Mouse (Mus musculus): ENCODE results near the gene Icosl. TPM values are rescaled to one million over a fixed set of nuclear protein-coding genes. Genes with fewer than 3 reads are reported as not detected.

Gene Icosl
- polyA plus RNA-seq, 2 experiments, result 2.2 to 2.4 TPM

GRCm38 (mm10) chr10:78031987-78032386 is 37.1 kb upstream of the Icosl start:
- Histone ChIP-seq H3K27ac (no peak overlapping the region), H3K4me3 (ENCODE audit: insufficient read depth in 1 of 2, low read depth in 2 of 2, low read length in 2 of 2) (no peak overlapping the region), H3K9me3 (ENCODE audit: control insufficient read depth, low read length) (no peaks in the 10 kb centered on the region), H3K36me3 (replicated peaks; ENCODE audit: control insufficient read depth, insufficient read depth, low read depth) (no peaks in the 10 kb centered on the region), H3K27me3 (ENCODE audit: control insufficient read depth, insufficient read depth, low read length) (no peaks in the 10 kb centered on the region), H3K4me1 (replicated peaks; ENCODE audit: control insufficient read depth in 2 of 2, insufficient read depth in 2 of 2, low read length in 1 of 2) (no peaks in the 10 kb centered on the region; a peak in 1 of 4 replicates), H3K4me2 (ENCODE audit: low read depth) (no peak overlapping the region), H3K9ac (replicated peaks) (no peak overlapping the region)
- TF ChIP-seq CTCF (IDR thresholded peaks at IDR 0.05; ENCODE audit: low read depth) (no peak), EP300 (IDR thresholded peaks at IDR 0.05; ENCODE audit: low read depth) (no peak)
- no peak for DNase-seq (ENCODE audit: low read depth in 3 of 3, low spot score in 3 of 3)
- WGBS (ENCODE audit: insufficient replicate concordance), result 59% methylated on average over 2 of the region's 2 CpGs
- ATAC-seq (ENCODE audit: insufficient read depth), result no peak

GRCm38 (mm10) chr10:78037139-78037538 is 32.0 kb upstream of the Icosl start:
- WGBS (ENCODE audit: insufficient replicate concordance), result 58% methylated on average over 4 of the region's 4 CpGs
- DNase-seq (ENCODE audit: low read depth in 3 of 3, low spot score in 3 of 3), result no peak
- TF ChIP-seq EP300 (IDR thresholded peaks at IDR 0.05; ENCODE audit: low read depth), result no peak
- TF ChIP-seq CTCF (IDR thresholded peaks at IDR 0.05; ENCODE audit: low read depth), result no peak

GRCm38 (mm10) chr10:78041647-78042046 is 27.5 kb upstream of the Icosl start, which contains the start of gene Dnmt3l:
TSS of gene Dnmt3l (plus strand) at chr10:78041947.
- TF ChIP-seq CTCF (IDR thresholded peaks at IDR 0.05; ENCODE audit: low read depth) (no peak), EP300 (IDR thresholded peaks at IDR 0.05; ENCODE audit: low read depth) (no peak)
- 67% methylated on average over 5 of the region's 5 CpGs for WGBS (ENCODE audit: insufficient replicate concordance)
- no peak within 1 kb of the TSS for H3K9ac ChIP-seq (replicated peaks)
- H3K9me3 ChIP-seq (ENCODE audit: control insufficient read depth, low read length), result no peaks in the 10 kb centered on the region
- H3K27ac ChIP-seq, result no peak within 1 kb of the TSS
- H3K4me3 ChIP-seq (ENCODE audit: insufficient read depth in 1 of 2, low read depth in 2 of 2, low read length in 2 of 2), result no peak within 1 kb of the TSS
- no peaks in the 10 kb centered on the region for H3K36me3 ChIP-seq (replicated peaks; ENCODE audit: control insufficient read depth, insufficient read depth, low read depth)
- no peak for ATAC-seq (ENCODE audit: insufficient read depth)
- no peak for DNase-seq (ENCODE audit: low read depth in 3 of 3, low spot score in 3 of 3)
- H3K4me1 ChIP-seq (replicated peaks; ENCODE audit: control insufficient read depth in 2 of 2, insufficient read depth in 2 of 2, low read length in 1 of 2), result no peaks in the 10 kb centered on the region
- no peak within 1 kb of the TSS for H3K4me2 ChIP-seq (ENCODE audit: low read depth)
- H3K27me3 ChIP-seq (ENCODE audit: control insufficient read depth, insufficient read depth, low read length), result no peaks in the 10 kb centered on the region; the same call in 1 of the 2 replicates

More at GRCm38 (mm10) chr10:78037139-78037538, 32.0 kb upstream of the Icosl start:
- no peak overlapping the region for H3K4me3 ChIP-seq (ENCODE audit: insufficient read depth in 1 of 2, low read depth in 2 of 2, low read length in 2 of 2)
- no peaks in the 10 kb centered on the region for H3K9me3 ChIP-seq (ENCODE audit: control insufficient read depth, low read length)
- no peaks in the 10 kb centered on the region for H3K27me3 ChIP-seq (ENCODE audit: control insufficient read depth, insufficient read depth, low read length)
- no peak overlapping the region for H3K4me2 ChIP-seq (ENCODE audit: low read depth)
- H3K9ac ChIP-seq (replicated peaks), result no peak overlapping the region
- no peak overlapping the region for H3K27ac ChIP-seq
- no peak for ATAC-seq (ENCODE audit: insufficient read depth)
- no peaks in the 10 kb centered on the region for H3K4me1 ChIP-seq (replicated peaks; ENCODE audit: control insufficient read depth in 2 of 2, insufficient read depth in 2 of 2, low read length in 1 of 2)
- H3K36me3 ChIP-seq (replicated peaks; ENCODE audit: control insufficient read depth, insufficient read depth, low read depth), result no peaks in the 10 kb centered on the region

- no peak for ATAC-seq (ENCODE audit: insufficient read depth)
Observed at GRCm38 (mm10) chr10:78042096-78042495, 27.0 kb upstream of the Icosl start.

GRCm38 (mm10) chr10:78042697-78043405 is 26.3 kb upstream of the Icosl start:
- WGBS (ENCODE audit: insufficient replicate concordance), result 42% methylated on average over 14 of the region's 14 CpGs
- TF ChIP-seq EP300 (IDR thresholded peaks at IDR 0.05; ENCODE audit: low read depth) (no peak), CTCF (IDR thresholded peaks at IDR 0.05; ENCODE audit: low read depth) (no peak)
- no peak for ATAC-seq (ENCODE audit: insufficient read depth)

More at GRCm38 (mm10) chr10:78042096-78042495, 27.0 kb upstream of the Icosl start:
- Histone ChIP-seq H3K4me1 (replicated peaks; ENCODE audit: control insufficient read depth in 2 of 2, insufficient read depth in 2 of 2, low read length in 1 of 2) (no peaks in the 10 kb centered on the region), H3K27ac (no peak overlapping the region), H3K4me2 (ENCODE audit: low read depth) (no peak overlapping the region), H3K9ac (replicated peaks) (no peak overlapping the region), H3K36me3 (replicated peaks; ENCODE audit: control insufficient read depth, insufficient read depth, low read depth) (no peaks in the 10 kb centered on the region), H3K9me3 (ENCODE audit: control insufficient read depth, low read length) (no peaks in the 10 kb centered on the region), H3K4me3 (ENCODE audit: insufficient read depth in 1 of 2, low read depth in 2 of 2, low read length in 2 of 2) (no peak overlapping the region), H3K27me3 (ENCODE audit: control insufficient read depth, insufficient read depth, low read length) (no peaks in the 10 kb centered on the region; the same call in 1 of the 2 replicates)
- WGBS (ENCODE audit: insufficient replicate concordance), result 48% methylated on average over 7 of the region's 7 CpGs
- no peak for DNase-seq (ENCODE audit: low read depth in 3 of 3, low spot score in 3 of 3)
- TF ChIP-seq CTCF (IDR thresholded peaks at IDR 0.05; ENCODE audit: low read depth) (no peak), EP300 (IDR thresholded peaks at IDR 0.05; ENCODE audit: low read depth) (no peak)

More at GRCm38 (mm10) chr10:78042697-78043405, 26.3 kb upstream of the Icosl start:
- Histone ChIP-seq H3K9me3 (ENCODE audit: control insufficient read depth, low read length) (no peaks in the 10 kb centered on the region), H3K4me2 (ENCODE audit: low read depth) (no peak overlapping the region; the same call in 1 of the 2 replicates), H3K9ac (replicated peaks) (no peak overlapping the region), H3K27ac (no peak overlapping the region), H3K4me3 (ENCODE audit: insufficient read depth in 1 of 2, low read depth in 2 of 2, low read length in 2 of 2) (no peak overlapping the region), H3K27me3 (ENCODE audit: control insufficient read depth, insufficient read depth, low read length) (no peaks in the 10 kb centered on the region; the same call in 1 of the 2 replicates), H3K36me3 (replicated peaks; ENCODE audit: control insufficient read depth, insufficient read depth, low read depth) (no peaks in the 10 kb centered on the region), H3K4me1 (replicated peaks; ENCODE audit: control insufficient read depth in 2 of 2, insufficient read depth in 2 of 2, low read length in 1 of 2) (no peaks in the 10 kb centered on the region)
- no peak for DNase-seq (ENCODE audit: low read depth in 3 of 3, low spot score in 3 of 3)

All from liver, embryonic 14.5 days (tissue).